Mouse (Mus musculus): ENCODE measurements around the gene Kcnk1. TPM values are rescaled to one million over a fixed set of nuclear protein-coding genes. Genes with fewer than 3 reads are reported as not detected.

The Kcnk1 gene
- polyA plus RNA-seq, 1 experiment from 2014 or later, result 25.9 TPM

DNA sequence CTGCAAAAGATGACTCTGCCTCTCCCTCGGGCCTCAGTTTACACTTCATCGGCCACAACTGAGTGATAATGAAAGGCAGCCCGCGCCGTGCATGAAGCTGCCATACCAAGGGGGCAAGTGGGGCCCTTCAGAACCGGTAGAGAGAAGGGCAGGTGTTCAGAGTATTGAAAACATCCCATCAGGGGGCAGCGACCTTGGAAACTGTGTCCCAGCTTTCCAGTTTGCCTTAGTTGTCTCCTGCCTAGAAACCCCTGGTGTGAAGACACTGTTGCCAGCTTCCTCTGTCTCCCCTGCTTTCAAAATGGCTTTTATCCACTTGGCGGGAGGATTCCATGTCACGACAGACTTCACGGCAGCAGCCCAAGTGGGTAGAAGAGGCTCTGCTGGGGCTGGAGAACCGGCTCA lies 31.2 kb upstream of the Kcnk1 start:
- no peak for ATAC-seq (ENCODE audit: low FRiP score, low read depth)
- Histone ChIP-seq H3K9me3 (no peaks in the 10 kb centered on the region; the same call in 1 of the 2 replicates), H3K9ac (no peak overlapping the region), H3K4me1 (replicated peaks) (peaks cover 11% of the 10 kb centered on the region), H3K36me3 (no peaks in the 10 kb centered on the region), H3K27ac (replicated peaks) (0 out of 2 replicates have a peak overlapping the region, but pooled peaks have one; percentile 22), H3K4me3 (no peak overlapping the region), H3K4me2 (peak overlapping the region; percentile 43), H3K27me3 (no peaks in the 10 kb centered on the region)
- WGBS, result 5% methylated on average over 11 of the region's 11 CpGs

DNA sequence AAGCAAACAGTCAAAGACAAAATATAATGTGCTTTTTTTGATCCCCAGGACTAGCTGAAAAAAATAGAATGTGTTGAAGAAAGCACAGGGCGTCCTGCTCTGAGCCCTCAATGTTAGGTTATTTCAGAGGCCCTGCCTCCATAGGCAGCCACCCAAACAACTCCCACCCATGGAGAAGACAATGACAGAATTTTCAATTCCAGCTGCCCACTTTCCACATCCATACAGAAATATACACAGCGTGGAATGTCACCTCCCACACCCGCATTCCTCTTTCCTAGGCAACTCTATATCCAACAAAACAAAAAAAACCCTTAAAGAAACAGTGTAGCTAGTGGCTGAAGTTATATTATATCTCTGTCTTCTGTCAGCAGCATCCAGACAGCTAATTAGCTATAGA lies 23.6 kb upstream of the Kcnk1 start:
- Histone ChIP-seq H3K27me3 (no peaks in the 10 kb centered on the region), H3K9me3 (no peaks in the 10 kb centered on the region), H3K4me1 (replicated peaks) (no peaks in the 10 kb centered on the region), H3K9ac (no peak overlapping the region), H3K4me2 (no peak overlapping the region), H3K27ac (replicated peaks) (no peak overlapping the region), H3K36me3 (no peaks in the 10 kb centered on the region), H3K4me3 (no peak overlapping the region)
- 37% methylated on average over 3 of the region's 3 CpGs for WGBS
- ATAC-seq (ENCODE audit: low FRiP score, low read depth), result no peak

DNA sequence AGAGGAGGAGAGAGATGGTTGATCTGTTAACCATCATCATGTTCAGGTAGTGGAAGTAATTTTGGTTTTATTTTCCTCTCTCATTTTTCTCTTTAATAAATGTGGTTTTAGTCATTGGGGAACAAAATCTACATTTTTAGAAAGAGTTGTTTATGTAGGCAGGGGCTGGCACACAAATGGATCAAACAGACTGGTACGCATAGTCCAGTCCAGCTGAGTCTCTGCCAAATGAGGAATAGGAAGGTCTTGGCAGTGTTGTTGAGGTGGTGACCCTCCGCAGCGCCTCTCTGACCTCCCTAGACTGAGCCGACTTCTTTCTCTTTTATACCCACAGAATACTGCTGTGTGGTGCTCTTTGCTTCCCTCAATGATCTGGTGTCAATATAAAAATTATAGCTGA lies 19.0 kb upstream of the Kcnk1 start:
- Histone ChIP-seq H3K4me2 (no peak overlapping the region), H3K4me1 (replicated peaks) (no peaks in the 10 kb centered on the region), H3K9ac (no peak overlapping the region), H3K9me3 (no peaks in the 10 kb centered on the region), H3K27me3 (no peaks in the 10 kb centered on the region), H3K36me3 (no peaks in the 10 kb centered on the region), H3K27ac (replicated peaks) (no peak overlapping the region), H3K4me3 (no peak overlapping the region)
- ATAC-seq (ENCODE audit: low FRiP score, low read depth), result no peak
- 68% methylated on average over 4 of the region's 4 CpGs for WGBS

DNA sequence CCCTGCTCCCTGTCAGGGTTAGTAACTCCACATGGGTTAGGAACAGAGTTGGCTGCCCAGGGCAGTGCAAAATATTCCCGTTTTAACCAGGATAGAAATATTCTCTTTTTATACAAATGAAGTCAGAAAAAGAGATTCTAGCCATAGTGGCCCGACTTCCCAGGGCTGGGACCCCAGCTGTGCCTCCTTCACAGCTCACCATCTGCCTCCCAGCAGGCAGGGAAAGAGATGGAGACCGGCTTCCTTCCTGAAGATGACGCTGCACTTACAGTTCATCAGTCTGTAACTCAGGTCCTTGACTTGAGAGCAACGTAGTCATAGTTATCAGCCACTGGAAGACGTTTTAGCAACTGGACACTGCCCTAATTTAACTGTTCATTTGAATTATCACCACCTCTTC lies 14.1 kb upstream of the Kcnk1 start:
- Histone ChIP-seq H3K27ac (replicated peaks) (no peak overlapping the region), H3K36me3 (no peaks in the 10 kb centered on the region), H3K27me3 (no peaks in the 10 kb centered on the region), H3K4me3 (no peak overlapping the region), H3K4me1 (replicated peaks) (no peaks in the 10 kb centered on the region), H3K9me3 (no peaks in the 10 kb centered on the region), H3K9ac (no peak overlapping the region), H3K4me2 (no peak overlapping the region)
- WGBS, result 39% methylated on average over 6 of the region's 6 CpGs
- no peak for ATAC-seq (ENCODE audit: low FRiP score, low read depth)

DNA sequence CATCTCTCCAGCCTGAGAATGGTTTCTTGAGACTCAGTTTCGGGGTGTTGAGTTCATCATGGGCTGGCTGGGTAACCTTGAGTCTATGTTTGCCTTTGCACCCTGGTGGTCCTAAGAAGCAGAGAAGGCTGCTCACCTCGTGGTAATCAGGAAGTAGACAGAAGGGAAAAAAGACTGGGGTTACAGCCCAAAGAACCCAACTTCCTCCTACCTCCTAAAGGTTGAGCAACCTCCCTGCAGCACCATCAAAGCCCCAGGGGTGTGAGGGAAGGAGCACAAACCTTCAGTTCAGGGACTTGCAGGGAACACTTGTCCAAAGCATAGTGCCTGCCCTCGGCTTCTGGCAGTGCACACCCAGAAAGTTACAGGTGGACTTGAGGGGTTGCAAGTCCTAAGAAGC lies 11.5 kb upstream of the Kcnk1 start:
- Histone ChIP-seq H3K36me3 (no peaks in the 10 kb centered on the region), H3K9me3 (no peaks in the 10 kb centered on the region), H3K27me3 (no peaks in the 10 kb centered on the region), H3K9ac (no peak overlapping the region), H3K27ac (replicated peaks) (no peak overlapping the region), H3K4me2 (no peak overlapping the region), H3K4me1 (replicated peaks) (peaks cover 9% of the 10 kb centered on the region; the same call in 1 of the 2 replicates), H3K4me3 (no peak overlapping the region)
- ATAC-seq (ENCODE audit: low FRiP score, low read depth), result no peak
- WGBS, result 76% methylated on average over 3 of the region's 3 CpGs

DNA sequence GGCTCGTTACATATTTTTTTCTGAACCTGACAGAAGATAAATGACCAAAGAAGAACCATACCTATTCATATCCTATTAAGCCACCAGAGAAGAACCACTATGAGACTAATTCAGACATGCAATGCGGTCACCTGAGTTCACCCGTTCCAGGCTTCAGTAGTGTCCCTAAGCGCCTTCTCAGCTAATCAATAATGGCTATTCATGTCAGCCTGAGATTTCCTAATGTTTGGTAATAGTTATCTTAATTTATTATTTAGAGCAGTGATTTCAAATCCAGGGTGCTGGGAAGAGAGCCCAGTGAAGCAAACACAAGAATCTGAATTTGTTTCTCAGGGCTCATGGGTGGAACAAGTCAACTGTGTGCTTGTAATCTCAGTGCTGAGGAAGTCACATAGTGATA lies 10.8 kb upstream of the Kcnk1 start:
- 89% methylated on average over 4 of the region's 4 CpGs for WGBS
- H3K4me1 ChIP-seq (replicated peaks), result peaks cover 9% of the 10 kb centered on the region; the same call in 1 of the 2 replicates
- H3K27ac ChIP-seq (replicated peaks), result no peak overlapping the region
- no peaks in the 10 kb centered on the region for H3K36me3 ChIP-seq
- H3K9ac ChIP-seq, result no peak overlapping the region
- no peaks in the 10 kb centered on the region for H3K9me3 ChIP-seq
- no peaks in the 10 kb centered on the region for H3K27me3 ChIP-seq
- H3K4me3 ChIP-seq, result no peak overlapping the region
- H3K4me2 ChIP-seq, result no peak overlapping the region
- no peak for ATAC-seq (ENCODE audit: low FRiP score, low read depth)

DNA sequence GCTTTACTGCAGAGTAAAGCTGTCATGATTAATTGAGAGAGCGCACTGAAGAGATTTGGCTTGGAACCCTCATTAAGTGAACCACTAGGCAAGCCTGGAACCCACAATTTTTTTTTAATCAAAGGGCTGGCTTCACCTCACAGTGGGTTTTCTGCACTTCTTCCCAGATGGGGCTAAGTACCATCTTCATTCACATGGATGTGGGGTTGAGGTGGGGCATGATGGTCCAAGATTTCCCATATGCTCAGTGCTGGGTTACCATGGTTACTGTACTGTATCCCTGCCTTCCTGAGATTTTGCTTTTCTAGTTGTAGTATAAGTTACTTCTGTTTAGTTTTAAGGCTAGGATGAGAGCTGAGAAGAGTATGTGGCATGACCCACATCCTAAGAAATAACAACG lies 9.6 kb upstream of the Kcnk1 start:
- Histone ChIP-seq H3K4me1 (replicated peaks) (peaks cover 9% of the 10 kb centered on the region; the same call in 1 of the 2 replicates), H3K36me3 (no peaks in the 10 kb centered on the region), H3K9me3 (no peaks in the 10 kb centered on the region), H3K27me3 (no peaks in the 10 kb centered on the region), H3K9ac (no peak overlapping the region), H3K27ac (replicated peaks) (no peak overlapping the region), H3K4me3 (no peak overlapping the region), H3K4me2 (no peak overlapping the region)
- ATAC-seq (ENCODE audit: low FRiP score, low read depth), result no peak
- 95% methylated on average over 2 of the region's 2 CpGs for WGBS

DNA sequence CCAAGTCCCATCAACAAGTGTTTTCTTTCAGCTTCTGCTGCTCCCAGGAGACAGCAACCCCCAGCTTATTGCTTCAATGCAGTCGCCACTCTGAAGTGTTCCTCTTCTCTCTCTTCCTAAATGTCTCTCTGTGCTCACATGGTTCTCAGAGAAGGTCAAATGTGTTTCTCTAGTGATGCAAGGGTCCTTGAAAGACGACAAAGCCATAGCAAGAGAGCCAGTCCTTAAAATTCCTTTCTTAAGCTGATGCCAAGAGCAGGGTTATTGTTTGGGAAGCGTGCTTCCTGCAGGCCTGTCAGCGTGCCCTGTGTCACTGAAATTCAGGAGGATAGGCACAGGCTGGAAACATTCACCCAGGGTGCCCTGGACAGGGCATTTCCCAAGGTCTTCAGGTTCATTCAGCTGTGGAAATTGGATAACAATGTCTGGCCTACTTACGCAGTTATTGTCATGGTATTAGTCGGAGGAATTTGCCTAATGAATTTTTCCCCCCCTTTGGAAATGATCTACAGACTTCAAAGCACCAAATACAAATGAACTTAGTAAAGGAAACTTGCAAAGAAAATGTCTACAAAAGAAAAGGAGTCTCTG lies 7.9 kb upstream of the Kcnk1 start:
- no peak for ATAC-seq (ENCODE audit: low FRiP score, low read depth)
- Histone ChIP-seq H3K9me3 (no peaks in the 10 kb centered on the region), H3K4me2 (no peak overlapping the region), H3K4me3 (no peak overlapping the region), H3K4me1 (replicated peaks) (peaks cover 9% of the 10 kb centered on the region; the same call in 1 of the 2 replicates), H3K27ac (replicated peaks) (no peak overlapping the region), H3K9ac (no peak overlapping the region), H3K36me3 (no peaks in the 10 kb centered on the region), H3K27me3 (no peaks in the 10 kb centered on the region)
- WGBS, result 23% methylated on average over 6 of the region's 6 CpGs

DNA sequence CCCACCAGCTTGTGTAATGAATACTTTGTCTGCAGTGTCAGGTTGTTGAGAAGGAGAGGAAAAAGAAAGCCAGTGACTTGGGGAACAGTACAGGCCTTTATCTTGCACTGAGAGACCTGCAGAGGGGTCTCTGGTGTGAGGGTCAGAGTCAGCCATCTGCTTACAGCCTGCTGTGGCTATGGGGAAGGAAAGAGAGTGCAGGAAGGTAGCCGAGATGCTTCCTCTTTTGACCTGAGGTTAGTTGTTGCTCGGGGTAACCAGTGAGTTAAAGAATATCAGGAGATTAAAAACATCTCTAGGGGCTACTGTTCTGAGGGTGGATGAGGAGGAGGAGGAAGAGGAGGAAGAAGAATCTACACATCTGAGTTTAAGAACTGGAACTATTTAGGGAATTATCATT lies 7.0 kb upstream of the Kcnk1 start:
- peaks cover 9% of the 10 kb centered on the region; the same call in 1 of the 2 replicates for H3K4me1 ChIP-seq (replicated peaks)
- no peak overlapping the region for H3K4me2 ChIP-seq
- no peak for ATAC-seq (ENCODE audit: low FRiP score, low read depth)
- no peak overlapping the region for H3K9ac ChIP-seq
- H3K27ac ChIP-seq (replicated peaks), result no peak overlapping the region
- H3K36me3 ChIP-seq, result no peaks in the 10 kb centered on the region
- 56% methylated on average over 2 of the region's 2 CpGs for WGBS
- H3K4me3 ChIP-seq, result no peak overlapping the region
- peaks cover 2% of the 10 kb centered on the region; the same call in 1 of the 2 replicates for H3K27me3 ChIP-seq
- no peaks in the 10 kb centered on the region for H3K9me3 ChIP-seq

DNA sequence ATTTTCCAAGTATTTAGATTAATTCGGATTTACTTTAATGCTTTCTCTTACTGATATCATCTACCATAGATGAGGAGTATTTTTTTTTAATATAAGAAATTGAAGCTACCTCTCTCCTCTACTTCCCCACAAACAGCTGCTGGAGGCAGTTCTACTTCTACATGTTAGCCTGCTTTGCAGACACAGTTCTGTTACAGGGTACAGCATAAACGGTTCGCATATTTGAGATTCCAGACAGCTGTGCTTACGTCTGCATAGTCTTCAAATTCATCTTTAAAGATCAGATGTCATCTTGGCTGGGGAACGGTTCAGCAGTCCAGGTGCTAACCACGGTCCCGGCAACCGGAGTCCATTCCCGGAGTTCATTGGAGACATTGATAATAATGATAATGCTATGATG lies 1.3 kb upstream of the Kcnk1 start:
- no peak for ATAC-seq (ENCODE audit: low FRiP score, low read depth)
- 85% methylated on average over 9 of the region's 9 CpGs for WGBS
- Histone ChIP-seq H3K4me3 (no peak overlapping the region), H3K36me3 (no peaks in the 10 kb centered on the region), H3K4me1 (replicated peaks) (peaks cover 37% of the 10 kb centered on the region), H3K9ac (no peak overlapping the region), H3K4me2 (no peak overlapping the region), H3K9me3 (no peaks in the 10 kb centered on the region), H3K27me3 (peaks cover 7% of the 10 kb centered on the region; the same call in 1 of the 2 replicates), H3K27ac (replicated peaks) (no peak overlapping the region)

DNA sequence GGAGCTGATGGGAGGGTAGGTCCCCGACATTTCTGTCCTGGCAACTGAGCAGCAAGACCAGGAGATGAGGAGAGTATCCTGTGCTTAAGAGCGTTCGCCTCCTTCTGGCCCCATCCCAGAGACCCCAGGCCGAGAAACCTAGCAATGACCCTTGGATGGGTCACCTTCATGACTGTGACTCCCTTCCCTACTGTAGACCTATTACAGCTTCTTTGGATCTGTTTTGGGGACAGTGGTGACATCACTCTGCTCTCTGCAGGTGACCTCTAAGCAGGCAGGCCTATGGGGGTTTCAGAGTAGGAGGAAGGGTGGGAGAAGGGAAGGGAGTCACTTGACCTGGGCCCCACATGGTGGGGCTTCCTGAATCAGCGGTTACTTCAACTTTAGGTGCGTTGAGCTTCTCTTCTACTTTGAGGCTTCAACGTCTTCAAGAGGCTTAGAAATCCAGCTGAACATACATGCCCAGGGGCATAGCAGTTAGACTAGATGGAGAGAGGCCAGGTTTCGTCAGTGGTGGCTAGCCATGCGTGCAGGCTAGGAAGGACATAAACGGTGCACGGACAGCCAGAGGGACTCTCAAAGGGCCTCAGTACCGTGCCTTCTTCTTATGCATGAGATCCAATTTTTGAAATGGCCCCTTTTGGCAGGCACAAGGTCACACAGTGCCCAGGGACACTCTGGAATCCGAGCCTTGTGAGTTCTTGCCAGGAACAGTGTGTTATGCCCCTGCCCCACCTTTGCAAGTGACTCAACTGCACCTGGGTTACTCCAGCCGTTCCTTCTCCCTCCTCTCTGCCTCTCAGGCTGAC lies 1.3 kb downstream of the Kcnk1 start:
- 15% methylated on average over 14 of the region's 14 CpGs for WGBS
- no peaks in the 10 kb centered on the region for H3K9me3 ChIP-seq
- H3K4me2 ChIP-seq, result peak overlapping the region; percentile 76
- ATAC-seq (ENCODE audit: low FRiP score, low read depth), result peak; percentile 11; the same call in 1 of the 2 replicates
- H3K9ac ChIP-seq, result peak overlapping the region; percentile 61
- peaks cover 7% of the 10 kb centered on the region; the same call in 1 of the 2 replicates for H3K27me3 ChIP-seq
- H3K4me3 ChIP-seq, result peak overlapping the region; percentile 62
- H3K36me3 ChIP-seq, result no peaks in the 10 kb centered on the region
- H3K4me1 ChIP-seq (replicated peaks), result peaks cover 42% of the 10 kb centered on the region
- H3K27ac ChIP-seq (replicated peaks), result peak overlapping the region; percentile 84; the same call in 1 of the 2 replicates

DNA sequence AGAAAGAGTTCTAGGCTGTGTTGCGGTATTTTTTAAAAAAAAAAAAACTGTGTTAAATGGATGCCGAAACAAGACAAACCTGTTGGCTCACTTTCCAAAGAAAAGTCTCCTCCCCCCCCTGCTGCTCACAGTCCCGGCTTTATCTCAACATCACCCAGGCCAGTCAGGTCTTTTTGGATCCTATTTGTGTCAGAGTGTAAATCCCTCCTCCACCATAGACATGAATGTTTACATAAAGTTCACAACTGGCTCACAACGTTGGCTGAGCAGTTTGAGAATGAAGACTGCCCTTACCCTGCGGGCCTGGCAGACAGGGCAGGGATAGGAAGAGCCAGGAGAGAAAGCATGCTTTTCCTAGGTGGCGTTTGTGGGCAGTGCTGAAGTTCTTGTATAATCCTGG lies 2.0 kb downstream of the Kcnk1 start:
- Histone ChIP-seq H3K9me3 (no peaks in the 10 kb centered on the region), H3K36me3 (no peaks in the 10 kb centered on the region), H3K9ac (0 out of 2 replicates have a peak overlapping the region, but pooled peaks have one; percentile 10), H3K27me3 (peaks cover 7% of the 10 kb centered on the region; the same call in 1 of the 2 replicates), H3K27ac (replicated peaks) (no peak overlapping the region), H3K4me2 (peak overlapping the region; percentile 76), H3K4me3 (peak overlapping the region; percentile 62), H3K4me1 (replicated peaks) (peaks cover 42% of the 10 kb centered on the region)
- ATAC-seq (ENCODE audit: low FRiP score, low read depth), result no peak
- 33% methylated on average over 6 of the region's 6 CpGs for WGBS

All from hindbrain, embryonic 15.5 days (tissue).